8 mouse cellular contexts compared by ENCODE assay signal in genomic region chr10:126987183-126988118, GRCm38 (mm10). TPM values are rescaled to one million over a fixed set of nuclear protein-coding genes. Genes with fewer than 3 reads are reported as not detected.
A peak's percentile ranks its signal among the peaks of the same experiment; 100 is the strongest.
DNase-seq lines count a peak whose midpoint lies in the region; ATAC-seq and TF ChIP-seq lines count a peak whose summit lies in the region.

No protein-coding gene starts in this region.

- H3K36me3 ChIP-seq in forebrain, embryonic 15.5 days, result peaks cover 8% of the 10 kb centered on the region

- H3K9ac ChIP-seq in forebrain, embryonic 15.5 days (replicated peaks), result no peak overlapping the region

- peaks cover 64% of the 10 kb centered on the region for H3K4me1 ChIP-seq in forebrain, embryonic 15.5 days

- no peak for ATAC-seq in forebrain, embryonic 15.5 days (replicated peaks)

- WGBS in forebrain, embryonic 15.5 days, result 60% methylated on average over 8 of the region's 8 CpGs

- peak; percentile 65 for DNase-seq in adrenal gland, postnatal 14 days
- no peak for DNase-seq in adrenal gland, postnatal 10 days
- no peak for DNase-seq in layer of hippocampus, adult 2 months (ENCODE audit: low spot score in 2 of 2)
- DNase-seq in layer of hippocampus, postnatal 36 days, result no peak
- DNase-seq in lung, postnatal 10 days, result peak; percentile 23
- no peak for DNase-seq in thymus, postnatal 4 days
- no peak for DNase-seq in thymus, postnatal 36 days

- no peak for TF ChIP-seq CTCF in layer of hippocampus, adult 2 months (conservative IDR thresholded peaks at IDR 0.05)

- H3K4me2 ChIP-seq in forebrain, embryonic 15.5 days (replicated peaks), result no peak overlapping the region

- H3K27me3 ChIP-seq in forebrain, embryonic 15.5 days, result no peaks in the 10 kb centered on the region

- H3K27ac ChIP-seq in layer of hippocampus, adult 2 months, result peak overlapping the region; percentile 82
- H3K27ac ChIP-seq in forebrain, embryonic 15.5 days (replicated peaks), result peak overlapping the region; percentile 62

- H3K9me3 ChIP-seq in forebrain, embryonic 15.5 days, result no peaks in the 10 kb centered on the region

- H3K4me3 ChIP-seq in layer of hippocampus, adult 2 months, result peak overlapping the region; percentile 32; the same call in 1 of the 2 replicates
- H3K4me3 ChIP-seq in forebrain, embryonic 15.5 days, result no peak overlapping the region

RNA-seq across cellular contexts. Expression of gene Ctdsp2, which starts 8.9 kb away (rescaled TPM):
- total RNA-seq in adrenal gland, postnatal 14 days (2021), result 115 and 144 TPM in 2 replicates
- 100 to 1,000 TPM; 137 to 168 TPM for total RNA-seq in adrenal gland, postnatal 10 days (2021)
- total RNA-seq in layer of hippocampus, adult 2 months (2021), result 100 to 1,000 TPM; 106 to 116 TPM
- 100 to 1,000 TPM; 103 to 114 TPM for total RNA-seq in layer of hippocampus, postnatal 36 days (2021)
- polyA plus RNA-seq in forebrain, embryonic 15.5 days (2015; fragmentation: Nextera tagmentation; extraction: Ambion mirVana), result 26.0 and 26.9 TPM in 2 replicates

RNA-seq across cellular contexts. Expression of gene Avil, which starts 13.1 kb away (rescaled TPM):
- 0.74 and 2.5 TPM in 2 replicates for total RNA-seq in adrenal gland, postnatal 14 days (2021)
- 1 to 10 TPM in 1 of 2 experiments, under 1 TPM in 1; 0.72 to 2.1 TPM for total RNA-seq in adrenal gland, postnatal 10 days (2021)
- total RNA-seq in layer of hippocampus, adult 2 months (2021), result under 1 TPM; 0.32 to 0.87 TPM
- total RNA-seq in layer of hippocampus, postnatal 36 days (2021), result under 1 TPM; 0.35 to 0.40 TPM
- polyA plus RNA-seq in forebrain, embryonic 15.5 days (2015; fragmentation: Nextera tagmentation; extraction: Ambion mirVana), result 0.26 and 0.45 TPM in 2 replicates

RNA-seq across cellular contexts. Expression of gene Tsfm, which starts 43.2 kb away (rescaled TPM):
- total RNA-seq in adrenal gland, postnatal 14 days (2021), result 57.6 and 58.7 TPM in 2 replicates
- total RNA-seq in adrenal gland, postnatal 10 days (2021), result 10 to 100 TPM; 74.9 to 76.1 TPM
- total RNA-seq in layer of hippocampus, adult 2 months (2021), result 10 to 100 TPM; 29.7 to 30.1 TPM
- total RNA-seq in layer of hippocampus, postnatal 36 days (2021), result 10 to 100 TPM; 25.8 to 28.0 TPM
- 67.3 and 70.6 TPM in 2 replicates for polyA plus RNA-seq in forebrain, embryonic 15.5 days (2015; fragmentation: Nextera tagmentation; extraction: Ambion mirVana)

RNA-seq across cellular contexts. Expression of gene Mettl1, which starts 53.8 kb away (rescaled TPM):
- 12.4 and 18.1 TPM in 2 replicates for total RNA-seq in adrenal gland, postnatal 14 days (2021)
- 10 to 100 TPM; 14.9 to 17.6 TPM for total RNA-seq in adrenal gland, postnatal 10 days (2021)
- total RNA-seq in layer of hippocampus, adult 2 months (2021), result 10 to 100 TPM; 12.7 to 14.0 TPM
- total RNA-seq in layer of hippocampus, postnatal 36 days (2021), result 10 to 100 TPM; 12.0 to 12.6 TPM
- 20.6 and 22.7 TPM in 2 replicates for polyA plus RNA-seq in forebrain, embryonic 15.5 days (2015; fragmentation: Nextera tagmentation; extraction: Ambion mirVana)

RNA-seq across cellular contexts. Expression of gene Eef1akmt3, which starts 53.9 kb away (rescaled TPM):
- 0.15 and 0.23 TPM in 2 replicates for total RNA-seq in adrenal gland, postnatal 14 days (2021)
- under 1 TPM; 0.24 to 0.42 TPM for total RNA-seq in adrenal gland, postnatal 10 days (2021)
- under 1 TPM; 0.12 to 0.20 TPM for total RNA-seq in layer of hippocampus, adult 2 months (2021)
- total RNA-seq in layer of hippocampus, postnatal 36 days (2021), result under 1 TPM; 0.27 to 0.30 TPM
- 0.14 and 0.28 TPM in 2 replicates for polyA plus RNA-seq in forebrain, embryonic 15.5 days (2015; fragmentation: Nextera tagmentation; extraction: Ambion mirVana)

Comparison
In these comparisons a context has a peak if more than half of its experiments do, and no peak if none do; other contexts are left out.
1. DNase-seq: peak in adrenal gland, postnatal 14 days (single experiment) and lung, postnatal 10 days (single experiment); none in adrenal gland, postnatal 10 days (single experiment), layer of hippocampus, adult 2 months (0 of 2), layer of hippocampus, postnatal 36 days (0 of 2), thymus, postnatal 4 days (single experiment) and thymus, postnatal 36 days (0 of 2).